8 mouse cellular contexts compared by ENCODE assay signal in the genomic region with DNA sequence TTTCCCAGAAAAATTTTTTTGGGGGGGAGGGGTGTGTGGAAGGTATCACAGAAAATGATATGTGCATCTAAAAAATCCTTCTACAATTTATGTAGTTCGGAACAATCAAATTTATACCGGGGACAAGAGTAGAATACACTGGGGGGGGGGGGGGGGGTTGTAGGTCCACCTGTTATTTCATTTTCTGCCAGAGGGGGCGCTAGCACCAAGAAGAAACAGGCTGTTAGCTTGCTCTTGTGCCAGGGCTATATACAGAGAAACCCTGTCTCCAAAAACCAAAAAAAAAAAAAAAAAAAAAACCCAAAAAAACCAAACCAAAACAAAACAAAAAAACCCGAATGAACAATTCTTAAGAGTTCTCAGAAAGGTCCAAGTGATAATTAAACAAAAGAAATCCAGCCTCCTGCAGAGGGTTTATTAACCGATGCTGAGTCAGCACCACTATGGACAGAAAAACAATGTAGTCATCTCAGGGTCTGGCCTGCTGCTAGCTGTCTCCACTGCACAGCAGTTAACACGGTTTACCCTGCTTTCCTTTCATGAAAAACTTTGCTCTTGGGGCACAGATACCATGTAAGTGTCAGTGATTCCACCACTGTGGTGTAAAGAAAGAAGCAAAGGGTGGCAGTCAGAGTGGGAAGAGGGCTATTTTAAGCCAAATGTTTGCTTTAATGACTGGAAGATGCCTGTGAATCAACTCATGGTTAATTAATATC.
A peak's percentile ranks its signal among the peaks of the same experiment; 100 is the strongest.
DNase-seq lines count a peak whose midpoint lies in the region; ATAC-seq and TF ChIP-seq lines count a peak whose summit lies in the region.

No protein-coding gene starts in this region.

- peaks cover 36% of the 10 kb centered on the region for H3K27me3 ChIP-seq in forebrain, embryonic 14.5 days (replicated peaks; ENCODE audit: control insufficient read depth, insufficient read depth, low read length)
- peaks cover 79% of the 10 kb centered on the region for H3K27me3 ChIP-seq in forebrain, embryonic 10.5 days (ENCODE audit: poor library complexity, severe bottlenecking)
- no peaks in the 10 kb centered on the region for H3K27me3 ChIP-seq in myocyte (ENCODE audit: control insufficient read depth, insufficient read depth, insufficient read length)

- 16% methylated on average over 6 of the region's 6 CpGs for WGBS in forebrain, embryonic 14.5 days
- 20% methylated on average over 6 of the region's 6 CpGs for WGBS in forebrain, embryonic 10.5 days

- H3K79me2 ChIP-seq in myocyte (ENCODE audit: control insufficient read depth, insufficient read depth): no peaks in the 10 kb centered on the region

- no peaks in the 10 kb centered on the region for H3K9me3 ChIP-seq in forebrain, embryonic 14.5 days (replicated peaks; ENCODE audit: control insufficient read depth, low read length)
- no peaks in the 10 kb centered on the region for H3K9me3 ChIP-seq in forebrain, embryonic 10.5 days

- no peak overlapping the region for H3K4me2 ChIP-seq in forebrain, embryonic 14.5 days (ENCODE audit: low read length)
- H3K4me2 ChIP-seq in myocyte (ENCODE audit: low read depth): peak overlapping the region; percentile 89

- peak; percentile 54 for DNase-seq in forebrain, embryonic 14.5 days (ENCODE audit: low spot score)
- DNase-seq in forebrain, embryonic 10.5 days (ENCODE audit: extremely low spot score, low spot score): no peak
- peak; percentile 23 to 33 for DNase-seq in right cerebral cortex, adult 2 months (ENCODE audit: low spot score in 2 of 2)
- DNase-seq in right cerebral cortex, postnatal 25 days: no peak
- peak; percentile 43 for DNase-seq in c-Kit-positive CD71-positive TER-119-negative erythroid progenitor cells, embryonic 14.5 days (ENCODE audit: low read depth)
- peak; percentile 81 to 89 for DNase-seq in kidney, postnatal 25 days

- H3K4me1 ChIP-seq in forebrain, embryonic 14.5 days (ENCODE audit: control insufficient read depth, insufficient read depth, low read length): peaks cover 18% of the 10 kb centered on the region; the same call in 1 of the 2 replicates
- peaks cover 49% of the 10 kb centered on the region for H3K4me1 ChIP-seq in forebrain, embryonic 10.5 days

- H3K9ac ChIP-seq in forebrain, embryonic 14.5 days (ENCODE audit: low read length): no peak overlapping the region

- no peak overlapping the region for H3K27ac ChIP-seq in forebrain, embryonic 14.5 days (ENCODE audit: low read depth, low read length)
- H3K27ac ChIP-seq in forebrain, embryonic 10.5 days: no peak overlapping the region

- TF ChIP-seq POLR2A in myocyte (IDR thresholded peaks at IDR 0.05; ENCODE audit: insufficient read length, low read depth): no peak

- no peak overlapping the region for H3K4me3 ChIP-seq in forebrain, embryonic 14.5 days (ENCODE audit: low read depth, low read length)
- no peak overlapping the region for H3K4me3 ChIP-seq in forebrain, embryonic 10.5 days
- no peak overlapping the region for H3K4me3 ChIP-seq in myocyte

- no peak for ATAC-seq in forebrain, embryonic 14.5 days
- ATAC-seq in megakaryocyte progenitor cell, adult 5-6 weeks (replicated peaks; ENCODE audit: poor library complexity): no peak

- H3K36me3 ChIP-seq in forebrain, embryonic 14.5 days (ENCODE audit: control insufficient read depth, insufficient read depth, low read length): no peaks in the 10 kb centered on the region
- H3K36me3 ChIP-seq in forebrain, embryonic 10.5 days (replicated peaks): no peaks in the 10 kb centered on the region
- no peaks in the 10 kb centered on the region for H3K36me3 ChIP-seq in myocyte (ENCODE audit: control insufficient read depth, insufficient read depth)

- H3ac ChIP-seq in myocyte (ENCODE audit: control insufficient read depth, insufficient read length): no peak overlapping the region

TF ChIP-seq in myocyte, 11 proteins besides CTCF, POLR2A, EP300 and RAD21:
- no peak for TF ChIP-seq TCF12 (IDR thresholded peaks at IDR 0.05; ENCODE audit: insufficient read depth, poor library complexity, severe bottlenecking)
- TF ChIP-seq SRF (IDR thresholded peaks at IDR 0.05; ENCODE audit: control insufficient read depth, insufficient read length, low read depth): no peak
- TF ChIP-seq CEBPB (IDR thresholded peaks at IDR 0.05; ENCODE audit: insufficient read depth, poor library complexity, severe bottlenecking): no peak
- no peak for TF ChIP-seq POLR2AphosphoS2 (IDR thresholded peaks at IDR 0.05; ENCODE audit: insufficient read length, low read depth)
- no peak for TF ChIP-seq E2F4 (IDR thresholded peaks at IDR 0.05; ENCODE audit: insufficient read depth)
- no peak for TF ChIP-seq REST (IDR thresholded peaks at IDR 0.05; ENCODE audit: insufficient read depth, insufficient read length)
- TF ChIP-seq MAX (IDR thresholded peaks at IDR 0.05; ENCODE audit: low read depth): no peak
- TF ChIP-seq USF1 (IDR thresholded peaks at IDR 0.05; ENCODE audit: low read depth): no peak
- no peak for TF ChIP-seq MYOG (IDR thresholded peaks at IDR 0.05; ENCODE audit: control insufficient read depth in 1 of 3, insufficient read depth in 1 of 3, insufficient read length in 2 of 3, low read depth in 2 of 3)
- no peak for TF ChIP-seq MYOD1 (IDR thresholded peaks at IDR 0.05; ENCODE audit: control insufficient read depth in 1 of 3, insufficient read length in 2 of 3, low read depth in 2 of 3)
TF ChIP-seq in myocyte: peak in this region for 0.

Comparison
In these comparisons a context has a peak if more than half of its experiments do, and no peak if none do; other contexts are left out.
1. DNase-seq: peak in forebrain, embryonic 14.5 days (single experiment), right cerebral cortex, adult 2 months (2 of 2), c-Kit-positive CD71-positive TER-119-negative erythroid progenitor cells, embryonic 14.5 days (single experiment) and kidney, postnatal 25 days (2 of 2); none in forebrain, embryonic 10.5 days (single experiment) and right cerebral cortex, postnatal 25 days (single experiment).